Mouse (Mus musculus) lung, adult 2 months (tissue): ENCODE data around the gene Npnt. TPM values are rescaled to one million over a fixed set of nuclear protein-coding genes. Genes with fewer than 3 reads are reported as not detected.

ENCODE experiments used
- DNase-seq: peaks from one replicate; pipeline ENCODE4 v3.0.0; 2022
- H3K4me1 ChIP-seq: fragments of 200-500 bp; 2 replicates; pipeline ENCODE4 v1.6.1; 2011; ENCODE audit warnings: low read length; ENCODE audit not compliant: control insufficient read depth, insufficient read depth
- H3K4me3 ChIP-seq: fragments of 200-500 bp; replicated peaks from 2 replicates; pipeline ENCODE3; 2011; ENCODE audit warnings: low read depth, mild to moderate bottlenecking, control low read depth, low read length; ENCODE audit errors: extremely low read depth
- CTCF ChIP-seq: fragments of 200-500 bp; IDR thresholded peaks from 2 replicates; pipeline ENCODE4 v1.5.1; 2011; ENCODE audit warnings: mild to moderate bottlenecking, low read length, control low read depth; ENCODE audit not compliant: insufficient read depth
- POLR2A ChIP-seq: fragments of 200-500 bp; IDR thresholded peaks from 2 replicates; pipeline ENCODE4 v1.6.1; 2011; ENCODE audit warnings: low read depth, mild to moderate bottlenecking, control low read depth, low read length, borderline replicate concordance; ENCODE audit errors: extremely low read depth
- WGBS: fragments of 180-500 bp; shearing (Covaris S2); methylation state at CpG from one replicate; pipeline ENCODE4 v1.1.7; 2018; 5-methylcytosine and 5-hydroxymethylcytosine counted together
- polyA plus RNA-seq: library from polyadenylated mRNA; depleted of rRNA; stranded (reverse); fragments of >200 nt; gene quantifications from 2 replicates; pipeline ENCODE4 v1.2.3, GENCODE M21; 2012; rRNA removed

Gene Npnt
- polyA plus RNA-seq, 1 experiment = 498 TPM

DNA sequence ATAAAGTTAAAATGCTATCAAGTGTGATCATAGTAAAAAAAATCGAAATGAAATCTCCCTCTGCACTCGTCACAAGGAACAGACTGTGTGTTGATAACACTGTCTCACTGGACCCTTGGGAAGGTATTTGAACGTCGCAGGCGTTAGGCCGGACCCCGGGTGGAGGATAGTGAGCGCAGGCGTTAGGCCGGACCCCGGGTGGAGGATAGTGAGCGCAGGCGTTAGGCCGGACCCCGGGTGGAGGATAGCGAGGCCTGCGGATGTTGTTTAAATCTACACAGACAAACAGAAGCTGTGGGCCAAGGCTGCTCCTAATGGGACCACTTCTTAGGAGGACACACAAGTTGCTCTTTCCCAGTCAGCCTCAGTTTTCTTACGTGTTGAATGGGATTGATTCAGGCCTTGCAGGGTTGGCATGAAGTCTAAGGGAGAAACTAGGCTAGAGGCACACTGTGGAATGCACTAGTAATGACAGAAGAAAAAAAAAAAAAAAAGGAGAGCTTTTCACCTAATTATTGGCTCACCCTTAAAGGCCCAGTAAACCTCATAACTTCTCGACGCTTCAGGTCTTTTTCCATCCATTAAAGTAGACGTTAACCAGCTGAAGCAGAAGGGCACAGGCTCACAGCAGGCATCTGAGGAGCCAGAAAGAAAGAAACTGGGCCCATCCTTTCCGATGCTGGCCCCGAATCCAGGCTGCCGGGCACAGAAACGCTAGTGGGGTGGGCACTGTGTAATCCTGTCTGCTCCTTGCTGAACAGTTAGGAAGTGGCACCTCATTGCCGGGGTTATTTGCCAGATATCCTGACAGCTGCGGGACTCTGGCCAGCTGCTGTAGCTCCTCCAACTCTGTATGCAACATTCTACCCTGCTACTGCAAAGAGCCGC is 98.0 kb downstream of the Npnt start:
- Histone ChIP-seq H3K4me1 (peaks cover 4% of the 10 kb centered on the region), H3K4me3 (no peak overlapping the region)
- no peak for DNase-seq
- 67% methylated on average over 28 of the region's 28 CpGs for whole genome bisulfite sequencing
- TF ChIP-seq CTCF = no peak
- no peak for TF ChIP-seq POLR2A

GRCm38 (mm10) chr3:132851417-132851816 is 98.7 kb downstream of the Npnt start:
- TF ChIP-seq POLR2A (no peak), CTCF (no peak)
- no peak for DNase-seq
- no peak overlapping the region for H3K4me3 ChIP-seq
- whole genome bisulfite sequencing = 81% methylated on average over 1 of the region's 1 CpGs
- H3K4me1 ChIP-seq = peaks cover under 1% of the 10 kb centered on the region

DNA sequence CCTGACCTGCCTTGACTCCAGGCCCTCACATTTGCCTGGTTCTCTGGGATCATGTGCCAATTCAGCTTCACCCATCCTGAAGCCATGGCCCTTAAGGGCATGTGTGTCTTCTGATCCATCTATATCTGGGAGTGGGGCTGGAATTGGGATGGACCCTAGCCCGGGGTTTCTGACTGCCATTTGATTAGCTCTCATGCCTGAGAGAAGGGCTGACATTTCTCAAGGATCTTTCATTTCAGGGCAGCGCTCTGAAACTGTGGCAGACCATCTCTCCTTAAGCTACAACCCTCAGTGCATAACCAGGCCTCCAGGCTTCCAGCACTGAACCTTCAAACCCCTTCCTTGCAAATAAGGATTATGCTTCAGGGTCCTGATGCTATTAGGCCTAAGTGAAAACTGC is 99.7 kb downstream of the Npnt start:
- TF ChIP-seq POLR2A = no peak
- no peak for TF ChIP-seq CTCF
- DNase-seq = no peak
- H3K4me1 ChIP-seq = no peaks in the 10 kb centered on the region; the same call in 1 of the 2 replicates
- H3K4me3 ChIP-seq = no peak overlapping the region
- WGBS = 82% methylated on average over 2 of the region's 2 CpGs

DNA sequence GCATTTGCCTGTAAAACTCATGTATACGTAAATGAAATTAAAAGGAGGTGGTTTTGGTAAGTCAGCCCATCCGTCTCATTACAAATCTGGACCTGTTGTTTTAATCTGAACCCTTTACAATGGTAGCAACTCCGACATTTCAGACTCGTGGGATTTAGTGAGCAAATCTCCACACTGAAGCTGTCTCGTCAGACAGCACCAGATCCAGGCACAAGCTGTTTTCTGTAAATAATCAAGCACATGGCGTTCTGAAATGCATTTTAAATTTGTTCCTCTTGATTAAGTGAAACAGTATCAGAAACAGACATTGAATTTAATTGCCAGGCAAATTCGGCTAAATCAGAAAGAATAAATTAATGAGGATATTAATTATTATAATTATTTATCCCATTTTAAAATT is 100.4 kb downstream of the Npnt start:
- H3K4me1 ChIP-seq = no peaks in the 10 kb centered on the region; the same call in 1 of the 2 replicates
- H3K4me3 ChIP-seq = no peak overlapping the region
- no peak for TF ChIP-seq CTCF
- TF ChIP-seq POLR2A = no peak
- no peak for DNase-seq
- WGBS = 80% methylated on average over 7 of the region's 7 CpGs

- WGBS = 96% methylated on average over 6 of the region's 6 CpGs
- DNase-seq = no peak
- H3K4me1 ChIP-seq = no peaks in the 10 kb centered on the region
- H3K4me3 ChIP-seq = no peak overlapping the region
- TF ChIP-seq POLR2A (no peak), CTCF (no peak)
Observed at GRCm38 (mm10) chr3:132842676-132843075, 107.4 kb downstream of the Npnt start.

- 95% methylated on average over 8 of the region's 8 CpGs for WGBS
- no peak for DNase-seq
- no peak for TF ChIP-seq POLR2A
- TF ChIP-seq CTCF = no peak
Observed at GRCm38 (mm10) chr3:132839516-132839915, 110.6 kb downstream of the Npnt start.

GRCm38 (mm10) chr3:132838656-132839417 is 111.3 kb downstream of the Npnt start:
- Histone ChIP-seq H3K4me3 (no peak overlapping the region), H3K4me1 (0 out of 2 replicates have a peak, but pooled peaks cover 2% of the 10 kb centered on the region)
- no peak for DNase-seq
- TF ChIP-seq CTCF (no peak), POLR2A (no peak)
- WGBS = 93% methylated on average over 14 of the region's 15 CpGs

More at GRCm38 (mm10) chr3:132839516-132839915, 110.6 kb downstream of the Npnt start:
- Histone ChIP-seq H3K4me1 (0 out of 2 replicates have a peak, but pooled peaks cover 2% of the 10 kb centered on the region), H3K4me3 (no peak overlapping the region)

- DNase-seq = no peak
- Histone ChIP-seq H3K4me3 (no peak overlapping the region), H3K4me1 (0 out of 2 replicates have a peak, but pooled peaks cover 2% of the 10 kb centered on the region)
- no peak for TF ChIP-seq CTCF
- no peak for TF ChIP-seq POLR2A
- 84% methylated on average over 4 of the region's 4 CpGs for WGBS
Observed at GRCm38 (mm10) chr3:132837134-132837533, 113.0 kb downstream of the Npnt start.

- 54% methylated on average over 6 of the region's 6 CpGs for WGBS
- no peak for TF ChIP-seq POLR2A
- no peak for TF ChIP-seq CTCF
- Histone ChIP-seq H3K4me3 (no peak overlapping the region), H3K4me1 (0 out of 2 replicates have a peak, but pooled peaks cover 2% of the 10 kb centered on the region)
- no peak for DNase-seq
Observed at GRCm38 (mm10) chr3:132835118-132835794, 114.8 kb downstream of the Npnt start.

Other genes starting within 250 kb of the Npnt start
- 4.2 and 8.9 TPM in 2 replicates for gene Ints12, start 141.5 kb upstream of the Npnt start, polyA plus RNA-seq
- gene Gstcd, start 141.7 kb upstream of the Npnt start, polyA plus RNA-seq = 2.0 and 3.1 TPM in 2 replicates